Mouse (Mus musculus): ENCODE results near the gene Tjp3.

Tjp3 gene

GRCm38 (mm10) chr10:81291511-81292104 lies at the start of gene Tjp3:
TSS of gene Tjp3 (minus strand) at chr10:81291581.
- no peak for ATAC-seq (ENCODE audit: low TSS enrichment)

GRCm38 (mm10) chr10:81340551-81341332 lies 49.4 kb upstream of the Tjp3 start:
- ATAC-seq (ENCODE audit: low TSS enrichment) = no peak

- ATAC-seq (ENCODE audit: low TSS enrichment) = no peak
These were observed 45.2 kb upstream of the Tjp3 start for GRCm38 (mm10) chr10:81336558-81336957.

- no peak for ATAC-seq (ENCODE audit: low TSS enrichment)
These were observed 44.3 kb upstream of the Tjp3 start for GRCm38 (mm10) chr10:81335393-81336340.

GRCm38 (mm10) chr10:81334324-81334723 lies 42.9 kb upstream of the Tjp3 start:
- no peak for ATAC-seq (ENCODE audit: low TSS enrichment)

- ATAC-seq (ENCODE audit: low TSS enrichment) = no peak
These were observed 40.9 kb upstream of the Tjp3 start for GRCm38 (mm10) chr10:81332277-81332676.

GRCm38 (mm10) chr10:81330007-81330406 lies 38.6 kb upstream of the Tjp3 start:
- no peak for ATAC-seq (ENCODE audit: low TSS enrichment)

GRCm38 (mm10) chr10:81329194-81329975 lies 38.0 kb upstream of the Tjp3 start:
- ATAC-seq (ENCODE audit: low TSS enrichment) = no peak

- ATAC-seq (ENCODE audit: low TSS enrichment) = no peak
These were observed 37.0 kb upstream of the Tjp3 start, which contains the start of gene Tbxa2r for GRCm38 (mm10) chr10:81328386-81328785. TSS of gene Tbxa2r (plus strand) at chr10:81328731.

- no peak for ATAC-seq (ENCODE audit: low TSS enrichment)
These were observed 36.6 kb upstream of the Tjp3 start for GRCm38 (mm10) chr10:81327959-81328358.

- no peak for ATAC-seq (ENCODE audit: low TSS enrichment)
These were observed 35.5 kb upstream of the Tjp3 start for GRCm38 (mm10) chr10:81326858-81327257.

- ATAC-seq (ENCODE audit: low TSS enrichment) = no peak
These were observed 34.4 kb upstream of the Tjp3 start for GRCm38 (mm10) chr10:81325781-81326180.

- ATAC-seq (ENCODE audit: low TSS enrichment) = no peak
These were observed 33.8 kb upstream of the Tjp3 start for GRCm38 (mm10) chr10:81325176-81325575.

GRCm38 (mm10) chr10:81323791-81324530 lies 32.6 kb upstream of the Tjp3 start:
- no peak for ATAC-seq (ENCODE audit: low TSS enrichment)

- ATAC-seq (ENCODE audit: low TSS enrichment) = no peak
These were observed 31.9 kb upstream of the Tjp3 start for GRCm38 (mm10) chr10:81323141-81323775.

- no peak for ATAC-seq (ENCODE audit: low TSS enrichment)
These were observed 31.1 kb upstream of the Tjp3 start for GRCm38 (mm10) chr10:81322444-81322843.

- ATAC-seq (ENCODE audit: low TSS enrichment) = no peak
These were observed 30.1 kb upstream of the Tjp3 start for GRCm38 (mm10) chr10:81321436-81321835.

- ATAC-seq (ENCODE audit: low TSS enrichment) = peak; percentile 78
These were observed 29.4 kb upstream of the Tjp3 start, which contains the start of gene Cactin for GRCm38 (mm10) chr10:81320550-81321347. TSS of gene Cactin (plus strand) at chr10:81321103.
